Mouse (Mus musculus) heart, postnatal 14 days (tissue): ENCODE measurements around the gene Gucy2f. TPM values are rescaled to one million over a fixed set of nuclear protein-coding genes. Genes with fewer than 3 reads are reported as not detected.

ENCODE experiments used
- total RNA-seq, 2 experiments: library from RNA; stranded (reverse); gene quantifications; 2 replicates each; pipeline ENCODE4 v1.2.3; 2021

Gucy2f gene
- total RNA-seq, 2 experiments from 2014 or later: not detected

Other genes with a start within 250 kb of the Gucy2f start
- gene Nxt2, start 29.8 kb upstream of the Gucy2f start, total RNA-seq: 1 to 10 TPM; 5.6 to 5.7 TPM
- gene Kcne1l, start 109.4 kb upstream of the Gucy2f start, total RNA-seq: under 1 TPM; 0.36 to 0.98 TPM
- 10 to 100 TPM; 11.1 to 12.0 TPM for gene Acsl4, start 193.6 kb upstream of the Gucy2f start, total RNA-seq